Mouse (Mus musculus) cerebellum, adult 11 months (tissue): ENCODE measurements at regions not wholly inside any gene's neighbourhood (a gene's known extent, or its start where the extent isn't known, plus 50 kb on each side); places are given as distances from the start of the nearest gene placed in this dataset.

Experiments used
- DNase-seq: peaks from one replicate; pipeline ENCODE4 v3.0.0; 2022

GRCm38 (mm10) chr4:82160233-82160632, 545.3 kb downstream of the Nfib start:
- DNase-seq = no peak

DNA sequence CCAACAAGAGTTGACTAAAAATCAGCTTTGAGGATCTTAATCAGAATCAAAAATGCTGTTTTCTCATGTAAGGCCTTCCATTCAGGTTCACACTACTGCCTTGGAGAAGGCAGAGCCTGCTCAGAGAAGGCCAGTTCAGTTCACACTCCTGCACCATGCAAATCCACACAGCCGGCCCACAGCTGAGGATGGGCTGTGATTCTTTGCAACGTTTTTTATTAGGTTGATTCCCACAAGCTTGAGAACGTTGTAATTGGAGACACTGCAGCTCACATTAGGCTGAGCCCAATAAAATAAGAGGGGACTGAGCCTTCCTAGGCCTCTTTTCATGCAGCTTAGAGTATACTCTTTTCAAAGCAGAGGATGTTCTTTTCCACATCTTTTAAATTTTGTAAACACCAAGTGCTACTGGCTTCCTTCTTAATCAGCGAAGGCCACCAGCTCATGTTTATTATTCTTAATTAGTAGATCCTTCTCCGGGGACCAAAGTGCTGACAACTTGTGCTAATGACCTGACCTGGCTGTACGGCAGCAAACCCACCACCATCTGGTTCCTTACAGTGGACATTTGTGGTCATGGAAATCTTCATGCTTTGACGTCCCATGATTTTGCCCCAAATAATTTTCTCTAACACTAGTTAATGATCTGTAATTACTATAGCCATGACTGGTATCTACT, 549.8 kb downstream of the Nfib start:
- DNase-seq = no peak

DNA sequence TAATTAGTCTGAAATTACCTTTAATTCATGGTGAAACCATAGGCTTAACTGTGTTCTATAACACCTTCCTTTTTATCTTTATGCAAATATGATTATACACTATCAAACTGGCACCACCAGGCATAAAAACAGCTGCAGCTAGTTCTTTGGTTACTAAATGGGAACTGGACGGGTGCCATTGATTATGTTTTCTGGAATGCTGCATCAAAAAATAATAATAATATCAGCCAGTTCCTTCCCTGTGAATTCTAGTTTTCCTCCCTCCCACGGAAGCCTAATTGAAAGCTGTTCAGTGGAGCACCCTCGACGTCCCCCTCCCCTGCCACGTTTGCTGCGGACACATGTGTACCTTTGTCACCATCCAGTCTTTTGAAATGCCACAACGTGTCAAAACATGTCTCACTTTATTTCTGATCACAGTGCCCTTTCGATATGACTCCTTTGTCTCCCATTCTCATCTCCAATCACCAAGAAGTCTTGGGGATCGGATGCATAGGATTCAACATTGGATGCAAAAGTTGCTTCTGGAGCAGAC, 551.5 kb downstream of the Nfib start:
- DNase-seq = no peak

GRCm38 (mm10) chr4:82153604-82154003, 551.9 kb downstream of the Nfib start:
- no peak for DNase-seq

- DNase-seq = no peak
Measured at GRCm38 (mm10) chr4:82149957-82150356, 555.6 kb downstream of the Nfib start.

GRCm38 (mm10) chr4:82148129-82149064, 557.2 kb downstream of the Nfib start:
- no peak for DNase-seq

- no peak for DNase-seq
Measured at GRCm38 (mm10) chr4:82142391-82142790, 563.2 kb downstream of the Nfib start.

- DNase-seq = no peak
Measured at GRCm38 (mm10) chr4:82139806-82140205, 565.7 kb downstream of the Nfib start.

- no peak for DNase-seq
Measured at GRCm38 (mm10) chr4:82139016-82139415, 566.5 kb downstream of the Nfib start.

- no peak for DNase-seq
Measured at GRCm38 (mm10) chr4:82132851-82133250, 572.7 kb downstream of the Nfib start.

GRCm38 (mm10) chr4:82132326-82132725, 573.2 kb downstream of the Nfib start:
- no peak for DNase-seq

- DNase-seq = no peak
Measured at GRCm38 (mm10) chr4:82129471-82129870, 576.1 kb downstream of the Nfib start.

DNA sequence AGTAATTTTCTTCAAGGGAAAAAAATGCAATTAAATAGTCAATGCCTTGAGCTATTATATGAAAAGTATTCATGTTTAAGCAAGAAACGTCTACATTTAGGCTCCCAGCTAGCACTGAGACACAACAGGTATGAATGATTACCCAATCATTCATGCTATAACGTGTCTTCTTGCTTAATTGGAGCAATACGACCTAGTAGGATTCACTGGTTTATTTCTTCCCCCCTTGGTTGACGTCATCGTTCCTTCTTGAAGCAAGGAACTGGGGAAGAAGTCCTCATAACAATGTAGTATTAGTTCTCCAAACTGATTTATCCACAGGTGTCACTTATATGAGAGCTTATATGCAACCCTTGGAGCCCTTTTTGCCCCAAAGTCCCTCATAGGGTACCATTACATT, 581.8 kb downstream of the Nfib start:
- DNase-seq = no peak

GRCm38 (mm10) chr4:82123101-82123500, 582.4 kb downstream of the Nfib start:
- DNase-seq = no peak

DNA sequence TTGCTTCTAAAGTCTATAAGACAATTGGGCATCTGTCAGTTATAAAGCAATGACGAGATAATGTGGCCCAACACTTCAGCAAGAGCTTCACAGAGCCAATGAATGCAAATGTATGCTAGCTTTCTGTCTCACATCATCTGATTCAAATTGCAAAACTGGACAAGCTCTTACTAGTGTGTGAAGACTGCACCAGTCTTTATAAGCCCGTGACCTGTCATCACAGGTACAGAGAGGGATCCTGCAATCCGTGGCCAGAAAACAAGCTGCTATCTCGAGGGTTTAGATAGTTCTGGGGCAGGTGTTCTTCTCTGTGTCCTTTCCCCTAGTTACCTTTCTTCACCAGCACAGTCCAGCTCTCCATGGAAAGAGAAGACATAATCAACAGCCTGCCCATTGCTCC, 584.8 kb downstream of the Nfib start:
- DNase-seq = no peak

DNA sequence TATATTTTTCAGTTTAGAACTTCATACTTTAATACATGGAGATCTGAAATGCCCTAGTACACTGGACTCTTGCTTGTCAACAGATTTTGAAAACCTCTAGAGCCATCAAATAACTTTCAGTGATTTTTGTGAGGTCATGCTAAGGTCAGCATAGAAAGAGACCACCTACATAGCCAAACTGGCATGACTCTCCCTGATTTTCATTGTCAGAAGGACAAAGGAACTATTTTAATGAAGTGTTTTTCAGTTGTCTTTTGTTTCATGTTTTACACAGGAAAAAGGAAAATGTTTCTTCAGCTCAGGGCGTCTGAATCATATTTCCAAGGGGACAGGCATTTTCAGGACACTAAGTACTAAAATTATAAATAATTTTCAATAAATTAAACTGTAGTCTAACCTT, 585.2 kb downstream of the Nfib start:
- DNase-seq = no peak

GRCm38 (mm10) chr4:82101837-82102236, 603.7 kb downstream of the Nfib start:
- DNase-seq = no peak

- no peak for DNase-seq
Measured at GRCm38 (mm10) chr4:82099970-82100368, 605.6 kb downstream of the Nfib start.

DNA sequence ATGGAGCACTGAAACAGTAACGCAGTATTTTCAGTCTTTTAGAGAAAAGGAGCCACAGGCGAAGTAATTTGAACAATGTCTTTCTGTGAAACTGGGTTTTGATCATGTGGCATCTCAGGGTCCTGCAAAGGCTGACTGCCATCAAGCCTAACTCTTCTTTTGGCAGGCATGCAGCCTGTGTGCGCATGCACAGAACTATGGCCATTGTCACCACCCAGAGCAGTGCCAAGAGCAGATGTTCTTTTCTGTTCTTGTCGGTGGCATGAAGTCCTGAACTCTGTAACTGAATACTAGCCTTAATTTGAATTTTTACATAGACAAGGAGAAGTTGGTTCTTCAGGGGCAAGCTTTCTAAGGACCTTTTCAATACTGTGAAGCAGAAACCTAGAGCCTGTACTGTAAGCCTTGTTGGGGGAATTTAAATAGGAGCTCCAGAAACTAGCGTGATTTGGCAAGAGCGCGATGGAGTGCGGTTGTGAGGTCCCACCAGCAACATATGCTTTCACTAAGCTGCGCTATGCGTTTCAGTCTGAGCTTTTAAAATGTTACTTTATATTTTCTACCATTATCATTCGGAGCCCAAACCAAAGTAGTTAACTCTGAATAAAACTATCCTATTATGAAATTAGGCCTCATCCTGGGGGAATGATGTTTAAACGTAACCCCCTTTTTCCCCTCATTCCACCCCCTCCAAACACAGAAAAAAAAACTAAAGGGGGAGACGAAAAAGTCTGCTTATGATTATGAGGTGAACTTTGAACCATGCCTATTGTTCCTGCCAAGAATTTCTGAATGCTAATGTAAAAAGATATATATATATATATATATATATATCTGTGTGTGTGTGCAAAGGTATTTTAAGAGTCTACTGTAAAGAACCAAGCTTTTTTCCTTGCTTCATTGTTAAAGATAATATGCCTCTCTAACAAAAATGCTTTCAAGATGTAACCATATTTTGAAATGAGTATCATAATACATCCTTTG, 606.3 kb downstream of the Nfib start:
- no peak for DNase-seq

DNA sequence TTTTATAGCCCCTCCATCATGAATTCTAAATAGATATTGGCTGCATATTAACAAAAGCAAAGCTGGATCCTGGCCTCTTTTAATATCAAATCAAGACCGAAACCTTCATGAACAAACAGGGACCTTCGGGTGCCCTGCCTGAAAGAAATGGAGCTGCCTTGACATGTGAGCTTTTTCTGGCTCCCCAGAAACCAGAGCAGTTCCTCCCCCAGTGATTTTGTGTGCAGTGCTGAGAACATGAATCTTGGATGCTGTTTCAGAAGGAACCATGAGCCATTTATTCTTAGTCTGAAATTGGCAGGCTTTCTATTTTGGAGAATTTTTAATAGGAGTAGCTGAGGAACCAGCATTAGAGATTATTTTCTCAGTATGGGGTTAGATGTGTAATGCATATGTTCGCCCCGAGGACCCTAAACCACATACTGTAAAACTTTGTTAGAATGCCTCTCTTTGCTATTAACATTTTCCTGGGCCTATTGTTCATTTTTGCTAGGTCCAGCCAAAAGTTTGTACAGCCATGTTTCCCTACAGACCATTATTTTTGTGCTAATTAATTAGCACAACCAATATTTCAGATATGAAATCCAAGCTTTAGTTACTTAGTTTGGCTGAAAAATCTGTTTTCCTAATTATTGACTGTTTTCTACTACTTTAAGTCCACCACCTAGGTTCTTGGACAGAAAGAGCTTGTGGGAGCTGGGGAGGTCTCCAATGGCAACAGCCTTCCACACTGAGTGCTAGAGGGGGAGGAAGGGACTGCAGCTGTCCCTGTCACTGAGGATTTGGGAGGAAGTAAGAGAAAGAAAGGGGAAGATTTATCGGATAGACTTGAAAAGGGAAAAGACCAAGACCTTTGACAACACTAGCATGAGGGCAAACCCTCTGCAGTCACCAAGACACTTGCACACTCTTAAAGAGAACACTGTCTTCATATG, 613.0 kb downstream of the Nfib start:
- DNase-seq = no peak

- DNase-seq = no peak
Measured at GRCm38 (mm10) chr4:82089657-82090056, 615.9 kb downstream of the Nfib start.

- DNase-seq = no peak
Measured at GRCm38 (mm10) chr4:82083519-82083918, 622.0 kb downstream of the Nfib start.
